Mouse (Mus musculus): ENCODE data around the gene Slc24a3. TPM values are rescaled to one million over a fixed set of nuclear protein-coding genes. Genes with fewer than 3 reads are reported as not detected.

Slc24a3 gene
- polyA plus RNA-seq, 1 experiment, result 11.8 TPM

- WGBS, result 43% methylated on average over 5 of the region's 5 CpGs
- Histone ChIP-seq H3K4me1 (ENCODE audit: control insufficient read depth, insufficient read depth, low read length) (no peaks in the 10 kb centered on the region), H3K4me3 (replicated peaks; ENCODE audit: extremely low read depth, low read depth, low read length) (no peak overlapping the region)
- no peak for TF ChIP-seq CTCF (IDR thresholded peaks at IDR 0.05; ENCODE audit: insufficient read depth, low read length)
- TF ChIP-seq POLR2A (IDR thresholded peaks at IDR 0.05; ENCODE audit: borderline replicate concordance, extremely low read depth, low read depth, low read length), result no peak
- DNase-seq, result no peak
These were observed 466.3 kb downstream of the Slc24a3 start for GRCm38 (mm10) chr2:145633811-145634210.

GRCm38 (mm10) chr2:145640255-145640984, 472.9 kb downstream of the Slc24a3 start:
- WGBS, result 78% methylated on average over 21 of the region's 21 CpGs
- Histone ChIP-seq H3K4me1 (ENCODE audit: control insufficient read depth, insufficient read depth, low read length) (no peaks in the 10 kb centered on the region), H3K4me3 (replicated peaks; ENCODE audit: extremely low read depth, low read depth, low read length) (no peak overlapping the region)
- no peak for DNase-seq
- no peak for TF ChIP-seq POLR2A (IDR thresholded peaks at IDR 0.05; ENCODE audit: borderline replicate concordance, extremely low read depth, low read depth, low read length)
- no peak for TF ChIP-seq CTCF (IDR thresholded peaks at IDR 0.05; ENCODE audit: insufficient read depth, low read length)

- no peak for DNase-seq
- no peak overlapping the region for H3K4me3 ChIP-seq (replicated peaks; ENCODE audit: extremely low read depth, low read depth, low read length)
- no peak for TF ChIP-seq POLR2A (IDR thresholded peaks at IDR 0.05; ENCODE audit: borderline replicate concordance, extremely low read depth, low read depth, low read length)
- TF ChIP-seq CTCF (IDR thresholded peaks at IDR 0.05; ENCODE audit: insufficient read depth, low read length), result no peak
- H3K4me1 ChIP-seq (ENCODE audit: control insufficient read depth, insufficient read depth, low read length), result no peaks in the 10 kb centered on the region
- 37% methylated on average over 12 of the region's 12 CpGs for WGBS
These were observed 487.9 kb downstream of the Slc24a3 start for GRCm38 (mm10) chr2:145655373-145655960.

- Histone ChIP-seq H3K4me1 (ENCODE audit: control insufficient read depth, insufficient read depth, low read length) (no peaks in the 10 kb centered on the region), H3K4me3 (replicated peaks; ENCODE audit: extremely low read depth, low read depth, low read length) (no peak overlapping the region)
- DNase-seq, result no peak
- WGBS, result 75% methylated on average over 3 of the region's 3 CpGs
- no peak for TF ChIP-seq CTCF (IDR thresholded peaks at IDR 0.05; ENCODE audit: insufficient read depth, low read length)
- no peak for TF ChIP-seq POLR2A (IDR thresholded peaks at IDR 0.05; ENCODE audit: borderline replicate concordance, extremely low read depth, low read depth, low read length)
These were observed 488.6 kb downstream of the Slc24a3 start for GRCm38 (mm10) chr2:145656121-145656520.

- Histone ChIP-seq H3K4me3 (replicated peaks; ENCODE audit: extremely low read depth, low read depth, low read length) (no peak overlapping the region), H3K4me1 (ENCODE audit: control insufficient read depth, insufficient read depth, low read length) (no peaks in the 10 kb centered on the region)
- no peak for TF ChIP-seq CTCF (IDR thresholded peaks at IDR 0.05; ENCODE audit: insufficient read depth, low read length)
- TF ChIP-seq POLR2A (IDR thresholded peaks at IDR 0.05; ENCODE audit: borderline replicate concordance, extremely low read depth, low read depth, low read length), result no peak
- 43% methylated on average over 1 of the region's 1 CpGs for WGBS
- DNase-seq, result no peak
These were observed 489.2 kb downstream of the Slc24a3 start for GRCm38 (mm10) chr2:145656716-145657115.

- DNase-seq, result no peak
- H3K4me3 ChIP-seq (replicated peaks; ENCODE audit: extremely low read depth, low read depth, low read length), result no peak overlapping the region
- no peaks in the 10 kb centered on the region for H3K4me1 ChIP-seq (ENCODE audit: control insufficient read depth, insufficient read depth, low read length)
- 65% methylated on average over 7 of the region's 7 CpGs for WGBS
- TF ChIP-seq CTCF (IDR thresholded peaks at IDR 0.05; ENCODE audit: insufficient read depth, low read length) (no peak), POLR2A (IDR thresholded peaks at IDR 0.05; ENCODE audit: borderline replicate concordance, extremely low read depth, low read depth, low read length) (no peak)
These were observed 493.7 kb downstream of the Slc24a3 start for GRCm38 (mm10) chr2:145661242-145661641.

- TF ChIP-seq POLR2A (IDR thresholded peaks at IDR 0.05; ENCODE audit: borderline replicate concordance, extremely low read depth, low read depth, low read length), result no peak
- no peak for TF ChIP-seq CTCF (IDR thresholded peaks at IDR 0.05; ENCODE audit: insufficient read depth, low read length)
- H3K4me1 ChIP-seq (ENCODE audit: control insufficient read depth, insufficient read depth, low read length), result no peaks in the 10 kb centered on the region
- no peak overlapping the region for H3K4me3 ChIP-seq (replicated peaks; ENCODE audit: extremely low read depth, low read depth, low read length)
- DNase-seq, result no peak
- WGBS, result 85% methylated on average over 7 of the region's 7 CpGs
These were observed 496.3 kb downstream of the Slc24a3 start for GRCm38 (mm10) chr2:145663899-145664298.

- TF ChIP-seq CTCF (IDR thresholded peaks at IDR 0.05; ENCODE audit: insufficient read depth, low read length), result no peak
- no peak for TF ChIP-seq POLR2A (IDR thresholded peaks at IDR 0.05; ENCODE audit: borderline replicate concordance, extremely low read depth, low read depth, low read length)
- no peak for DNase-seq
- H3K4me3 ChIP-seq (replicated peaks; ENCODE audit: extremely low read depth, low read depth, low read length), result no peak overlapping the region
- WGBS, result 88% methylated on average over 2 of the region's 2 CpGs
- H3K4me1 ChIP-seq (ENCODE audit: control insufficient read depth, insufficient read depth, low read length), result no peaks in the 10 kb centered on the region
These were observed 496.8 kb downstream of the Slc24a3 start for GRCm38 (mm10) chr2:145664311-145664710.

- WGBS, result 45% methylated on average over 4 of the region's 4 CpGs
- H3K4me3 ChIP-seq (replicated peaks; ENCODE audit: extremely low read depth, low read depth, low read length), result no peak overlapping the region
These were observed 500.6 kb downstream of the Slc24a3 start for GRCm38 (mm10) chr2:145668135-145668534.

GRCm38 (mm10) chr2:145670131-145670530, 502.6 kb downstream of the Slc24a3 start:
- 61% methylated on average over 4 of the region's 4 CpGs for WGBS
- TF ChIP-seq POLR2A (IDR thresholded peaks at IDR 0.05; ENCODE audit: borderline replicate concordance, extremely low read depth, low read depth, low read length), result no peak
- TF ChIP-seq CTCF (IDR thresholded peaks at IDR 0.05; ENCODE audit: insufficient read depth, low read length), result no peak
- Histone ChIP-seq H3K4me1 (ENCODE audit: control insufficient read depth, insufficient read depth, low read length) (no peaks in the 10 kb centered on the region; the same call in 1 of the 2 replicates), H3K4me3 (replicated peaks; ENCODE audit: extremely low read depth, low read depth, low read length) (no peak overlapping the region)
- no peak for DNase-seq

More at GRCm38 (mm10) chr2:145668135-145668534, 500.6 kb downstream of the Slc24a3 start:
- no peaks in the 10 kb centered on the region for H3K4me1 ChIP-seq (ENCODE audit: control insufficient read depth, insufficient read depth, low read length)
- no peak for DNase-seq
- no peak for TF ChIP-seq POLR2A (IDR thresholded peaks at IDR 0.05; ENCODE audit: borderline replicate concordance, extremely low read depth, low read depth, low read length)
- TF ChIP-seq CTCF (IDR thresholded peaks at IDR 0.05; ENCODE audit: insufficient read depth, low read length), result no peak
